Mouse (Mus musculus): ENCODE results near the gene Srrt. TPM values are rescaled to one million over a fixed set of nuclear protein-coding genes. Genes with fewer than 3 reads are reported as not detected.

The Srrt gene
- total RNA-seq, 1 experiment, result 350 TPM

DNA sequence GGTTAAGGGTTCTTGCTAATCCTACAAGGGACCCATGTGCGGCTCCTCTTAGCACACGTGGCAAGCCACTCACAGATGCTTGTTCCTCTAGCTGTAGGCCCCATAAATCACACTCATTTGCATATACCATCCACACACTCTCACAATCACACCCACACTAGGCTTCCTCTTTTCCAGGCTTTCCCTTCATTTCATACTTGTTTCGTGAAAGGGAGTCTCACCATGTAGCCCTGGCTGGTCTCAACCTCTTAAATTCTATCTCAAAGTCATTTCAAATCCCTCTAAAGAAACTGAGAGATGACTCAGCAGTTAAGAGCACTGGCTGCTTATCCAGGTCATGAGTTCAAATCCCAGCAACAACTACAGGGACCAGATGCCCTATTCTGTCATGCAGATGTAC lies 1.7 kb downstream of the Srrt start:
- H3K9ac ChIP-seq (ENCODE audit: insufficient read depth, low read depth, low read length, poor library complexity, severe bottlenecking), result peak overlapping the region; percentile 63; the same call in 1 of the 2 replicates
- peaks cover 6 to 13% of the 10 kb centered on the region in 2 experiments; a peak in 2 of 4 replicates for H3K4me1 ChIP-seq (ENCODE audit: control insufficient read depth in 2 of 2, insufficient read depth in 2 of 2, low read length in 2 of 2, poor library complexity in 1 of 2)
- H3K27ac ChIP-seq (ENCODE audit: insufficient read depth, low read depth, low read length, poor library complexity, severe bottlenecking), result peak overlapping the region; percentile 63
- DNase-seq (ENCODE audit: low read depth, low spot score), result no peak
- TF ChIP-seq MAFK (IDR thresholded peaks at IDR 0.05; ENCODE audit: insufficient read depth, low read depth, low read length) (peak; percentile 90), CHD2 (IDR thresholded peaks at IDR 0.05; ENCODE audit: low read depth, low read length) (no peak), HCFC1 (IDR thresholded peaks at IDR 0.05; ENCODE audit: borderline replicate concordance, insufficient read depth, low read length) (no peak), ZC3H11A (IDR thresholded peaks at IDR 0.05; ENCODE audit: borderline replicate concordance, low read depth, low read length) (no peak), ZNF384 (IDR thresholded peaks at IDR 0.05; ENCODE audit: low read depth, low read length) (no peak)
- peak overlapping the region; percentile 60 to 84 for H3K4me3 ChIP-seq (ENCODE audit: insufficient read depth in 1 of 2, low read depth in 1 of 2, low read length in 2 of 2, poor library complexity in 1 of 2, severe bottlenecking in 1 of 2)
- in situ Hi-C loops (cut with MboI; ENCODE audit: low sequenced_read_pairs in 2 of 2, unreplicated experiment in 2 of 2), result no loop called here
- no peaks in the 10 kb centered on the region for H3K9me3 ChIP-seq (ENCODE audit: control insufficient read depth, insufficient read depth, low read depth, low read length)
- peaks cover 51% of the 10 kb centered on the region for H3K36me3 ChIP-seq (ENCODE audit: control insufficient read depth, insufficient read depth, low read length, poor library complexity, severe bottlenecking)

DNA sequence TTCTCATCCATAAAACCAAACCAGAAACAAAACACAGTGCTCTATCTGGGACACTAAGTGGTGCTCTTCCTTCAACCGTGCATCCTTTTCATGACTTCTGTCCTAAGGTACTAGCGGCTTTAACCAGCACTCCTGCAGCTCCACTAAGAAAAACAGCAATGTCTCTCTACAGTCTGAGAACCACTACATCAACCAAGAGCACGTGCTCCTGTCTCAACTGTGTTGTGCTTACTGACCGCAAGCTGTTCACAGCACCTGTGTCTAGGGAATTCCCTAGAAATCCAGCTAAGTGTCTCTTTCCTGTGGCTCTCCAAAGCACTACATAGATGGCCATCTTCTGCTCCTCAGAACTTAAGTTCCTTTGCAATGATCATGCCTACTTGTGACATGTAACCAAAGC lies 2.7 kb downstream of the Srrt start:
- in situ Hi-C loops (cut with MboI; ENCODE audit: low sequenced_read_pairs in 2 of 2, unreplicated experiment in 2 of 2), result no loop called here

DNA sequence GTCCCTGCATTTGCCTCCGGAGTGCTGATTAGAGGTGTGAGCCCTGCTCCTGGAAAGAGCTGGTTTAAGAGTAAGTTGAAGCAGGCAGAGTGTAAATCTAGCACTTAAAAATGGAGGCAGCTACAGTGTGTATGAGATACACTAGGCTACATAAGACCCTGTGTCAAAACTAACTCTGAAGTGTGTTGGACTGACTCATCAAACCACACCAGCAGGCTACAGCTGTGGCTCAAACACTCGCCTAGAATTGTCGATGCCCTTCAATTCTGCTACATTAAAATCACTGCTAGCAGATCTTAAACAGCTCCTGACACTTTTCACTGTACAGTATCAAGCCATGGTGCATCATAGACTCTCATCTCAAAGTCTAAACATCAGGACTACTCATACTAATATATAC lies 3.3 kb downstream of the Srrt start:
- Histone ChIP-seq H3K4me1 (ENCODE audit: control insufficient read depth in 2 of 2, insufficient read depth in 2 of 2, low read length in 2 of 2, poor library complexity in 1 of 2) (peaks cover 6 to 13% of the 10 kb centered on the region in 2 experiments; a peak in 2 of 4 replicates), H3K9ac (ENCODE audit: insufficient read depth, low read depth, low read length, poor library complexity, severe bottlenecking) (no peak overlapping the region), H3K27ac (ENCODE audit: insufficient read depth, low read depth, low read length, poor library complexity, severe bottlenecking) (no peak overlapping the region), H3K9me3 (ENCODE audit: control insufficient read depth, insufficient read depth, low read depth, low read length) (no peaks in the 10 kb centered on the region), H3K4me3 (ENCODE audit: insufficient read depth in 1 of 2, low read depth in 1 of 2, low read length in 2 of 2, poor library complexity in 1 of 2, severe bottlenecking in 1 of 2) (no peak overlapping the region), H3K36me3 (ENCODE audit: control insufficient read depth, insufficient read depth, low read length, poor library complexity, severe bottlenecking) (peaks cover 54% of the 10 kb centered on the region)
- DNase-seq (ENCODE audit: low read depth, low spot score), result no peak
- in situ Hi-C loops (cut with MboI; ENCODE audit: low sequenced_read_pairs in 2 of 2, unreplicated experiment in 2 of 2), result no loop called here
- TF ChIP-seq ZC3H11A (IDR thresholded peaks at IDR 0.05; ENCODE audit: borderline replicate concordance, low read depth, low read length) (no peak), CHD2 (IDR thresholded peaks at IDR 0.05; ENCODE audit: low read depth, low read length) (no peak), ZNF384 (IDR thresholded peaks at IDR 0.05; ENCODE audit: low read depth, low read length) (no peak), HCFC1 (IDR thresholded peaks at IDR 0.05; ENCODE audit: borderline replicate concordance, insufficient read depth, low read length) (no peak), MAFK (IDR thresholded peaks at IDR 0.05; ENCODE audit: insufficient read depth, low read depth, low read length) (no peak)

More for the DNA sequence above, 2.7 kb downstream of the Srrt start:
- Histone ChIP-seq H3K9ac (ENCODE audit: insufficient read depth, low read depth, low read length, poor library complexity, severe bottlenecking) (peak overlapping the region; percentile 63), H3K27ac (ENCODE audit: insufficient read depth, low read depth, low read length, poor library complexity, severe bottlenecking) (peak overlapping the region; percentile 20; the same call in 1 of the 2 replicates), H3K4me3 (ENCODE audit: insufficient read depth in 1 of 2, low read depth in 1 of 2, low read length in 2 of 2, poor library complexity in 1 of 2, severe bottlenecking in 1 of 2) (peak overlapping the region; percentile 2 to 84; a peak in 2 of 4 replicates), H3K36me3 (ENCODE audit: control insufficient read depth, insufficient read depth, low read length, poor library complexity, severe bottlenecking) (peaks cover 52% of the 10 kb centered on the region), H3K9me3 (ENCODE audit: control insufficient read depth, insufficient read depth, low read depth, low read length) (no peaks in the 10 kb centered on the region), H3K4me1 (ENCODE audit: control insufficient read depth in 2 of 2, insufficient read depth in 2 of 2, low read length in 2 of 2, poor library complexity in 1 of 2) (peaks cover 6 to 13% of the 10 kb centered on the region in 2 experiments; a peak in 2 of 4 replicates)
- no peak for TF ChIP-seq ZC3H11A (IDR thresholded peaks at IDR 0.05; ENCODE audit: borderline replicate concordance, low read depth, low read length)
- TF ChIP-seq MAFK (IDR thresholded peaks at IDR 0.05; ENCODE audit: insufficient read depth, low read depth, low read length), result no peak
- no peak for DNase-seq (ENCODE audit: low read depth, low spot score)

DNA sequence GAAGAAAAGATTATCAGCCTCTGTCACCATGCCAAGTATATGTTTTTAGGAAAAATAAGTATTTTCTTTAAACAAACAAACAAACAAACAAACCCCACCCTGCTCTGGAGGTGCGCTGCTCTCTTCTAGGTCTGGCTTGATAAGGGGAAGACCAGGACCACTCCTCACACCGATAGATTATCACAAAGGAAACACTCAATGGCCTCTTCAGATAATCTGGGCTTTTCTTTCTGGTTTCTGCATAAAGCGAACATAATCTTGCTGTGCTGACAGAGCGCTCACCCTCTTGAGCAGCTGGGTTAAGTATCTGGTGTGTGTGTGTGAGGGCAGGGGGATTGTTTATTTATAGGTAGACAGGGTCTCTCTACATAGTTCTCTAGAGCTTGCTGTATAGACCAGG lies 3.9 kb downstream of the Srrt start:
- Histone ChIP-seq H3K4me1 (ENCODE audit: control insufficient read depth in 2 of 2, insufficient read depth in 2 of 2, low read length in 2 of 2, poor library complexity in 1 of 2) (peaks cover 6 to 13% of the 10 kb centered on the region in 2 experiments; a peak in 2 of 4 replicates), H3K9me3 (ENCODE audit: control insufficient read depth, insufficient read depth, low read depth, low read length) (no peaks in the 10 kb centered on the region), H3K36me3 (ENCODE audit: control insufficient read depth, insufficient read depth, low read length, poor library complexity, severe bottlenecking) (peaks cover 56% of the 10 kb centered on the region), H3K9ac (ENCODE audit: insufficient read depth, low read depth, low read length, poor library complexity, severe bottlenecking) (no peak overlapping the region), H3K27ac (ENCODE audit: insufficient read depth, low read depth, low read length, poor library complexity, severe bottlenecking) (no peak overlapping the region), H3K4me3 (ENCODE audit: insufficient read depth in 1 of 2, low read depth in 1 of 2, low read length in 2 of 2, poor library complexity in 1 of 2, severe bottlenecking in 1 of 2) (no peak overlapping the region)
- in situ Hi-C loops (cut with MboI; ENCODE audit: low sequenced_read_pairs in 2 of 2, unreplicated experiment in 2 of 2), result no loop called here
- no peak for DNase-seq (ENCODE audit: low read depth, low spot score)
- TF ChIP-seq ZC3H11A (IDR thresholded peaks at IDR 0.05; ENCODE audit: borderline replicate concordance, low read depth, low read length) (no peak), ZNF384 (IDR thresholded peaks at IDR 0.05; ENCODE audit: low read depth, low read length) (no peak), CHD2 (IDR thresholded peaks at IDR 0.05; ENCODE audit: low read depth, low read length) (no peak), MAFK (IDR thresholded peaks at IDR 0.05; ENCODE audit: insufficient read depth, low read depth, low read length) (no peak), HCFC1 (IDR thresholded peaks at IDR 0.05; ENCODE audit: borderline replicate concordance, insufficient read depth, low read length) (no peak)

DNA sequence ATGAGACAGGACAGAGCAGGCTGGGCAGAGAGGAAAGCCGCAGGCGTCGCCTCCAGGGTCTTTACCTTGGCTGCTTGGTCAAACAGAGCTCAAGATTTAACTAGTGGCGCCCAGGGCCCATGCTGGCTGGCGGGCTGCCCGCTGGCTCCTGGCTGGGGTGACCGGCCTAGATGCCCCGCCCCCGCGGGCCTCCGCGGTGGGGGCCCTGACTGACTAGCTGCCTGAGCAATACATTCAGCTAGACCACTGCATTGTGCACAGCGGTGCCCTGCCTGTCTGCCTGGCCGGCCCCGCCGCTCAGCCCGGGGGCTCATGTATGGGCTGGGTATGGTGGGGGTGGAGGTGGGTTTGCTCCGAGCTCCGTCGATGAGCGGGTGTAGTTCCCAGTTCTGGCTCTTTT lies 6.2 kb downstream of the Srrt start:
- Histone ChIP-seq H3K9ac (ENCODE audit: insufficient read depth, low read depth, low read length, poor library complexity, severe bottlenecking) (no peak overlapping the region), H3K4me1 (ENCODE audit: control insufficient read depth in 2 of 2, insufficient read depth in 2 of 2, low read length in 2 of 2, poor library complexity in 1 of 2) (peaks cover 6 to 13% of the 10 kb centered on the region in 2 experiments; a peak in 2 of 4 replicates), H3K36me3 (ENCODE audit: control insufficient read depth, insufficient read depth, low read length, poor library complexity, severe bottlenecking) (peaks cover 79% of the 10 kb centered on the region), H3K27ac (ENCODE audit: insufficient read depth, low read depth, low read length, poor library complexity, severe bottlenecking) (no peak overlapping the region), H3K9me3 (ENCODE audit: control insufficient read depth, insufficient read depth, low read depth, low read length) (no peaks in the 10 kb centered on the region), H3K4me3 (ENCODE audit: insufficient read depth in 1 of 2, low read depth in 1 of 2, low read length in 2 of 2, poor library complexity in 1 of 2, severe bottlenecking in 1 of 2) (no peak overlapping the region)
- in situ Hi-C loops (cut with MboI; ENCODE audit: low sequenced_read_pairs in 2 of 2, unreplicated experiment in 2 of 2), result no loop called here
- no peak for DNase-seq (ENCODE audit: low read depth, low spot score)
- TF ChIP-seq CHD2 (IDR thresholded peaks at IDR 0.05; ENCODE audit: low read depth, low read length) (no peak), ZC3H11A (IDR thresholded peaks at IDR 0.05; ENCODE audit: borderline replicate concordance, low read depth, low read length) (no peak), HCFC1 (IDR thresholded peaks at IDR 0.05; ENCODE audit: borderline replicate concordance, insufficient read depth, low read length) (no peak), MAFK (IDR thresholded peaks at IDR 0.05; ENCODE audit: insufficient read depth, low read depth, low read length) (no peak), ZNF384 (IDR thresholded peaks at IDR 0.05; ENCODE audit: low read depth, low read length) (no peak)

All from ES-E14 (cell line).